Mouse (Mus musculus): ENCODE results near the gene Loxl3. TPM values are rescaled to one million over a fixed set of nuclear protein-coding genes. Genes with fewer than 3 reads are reported as not detected.

Gene Loxl3
- total RNA-seq, 4 experiments from 2014 or later: 1.7 to 2.6 (median 2.0) TPM

DNA sequence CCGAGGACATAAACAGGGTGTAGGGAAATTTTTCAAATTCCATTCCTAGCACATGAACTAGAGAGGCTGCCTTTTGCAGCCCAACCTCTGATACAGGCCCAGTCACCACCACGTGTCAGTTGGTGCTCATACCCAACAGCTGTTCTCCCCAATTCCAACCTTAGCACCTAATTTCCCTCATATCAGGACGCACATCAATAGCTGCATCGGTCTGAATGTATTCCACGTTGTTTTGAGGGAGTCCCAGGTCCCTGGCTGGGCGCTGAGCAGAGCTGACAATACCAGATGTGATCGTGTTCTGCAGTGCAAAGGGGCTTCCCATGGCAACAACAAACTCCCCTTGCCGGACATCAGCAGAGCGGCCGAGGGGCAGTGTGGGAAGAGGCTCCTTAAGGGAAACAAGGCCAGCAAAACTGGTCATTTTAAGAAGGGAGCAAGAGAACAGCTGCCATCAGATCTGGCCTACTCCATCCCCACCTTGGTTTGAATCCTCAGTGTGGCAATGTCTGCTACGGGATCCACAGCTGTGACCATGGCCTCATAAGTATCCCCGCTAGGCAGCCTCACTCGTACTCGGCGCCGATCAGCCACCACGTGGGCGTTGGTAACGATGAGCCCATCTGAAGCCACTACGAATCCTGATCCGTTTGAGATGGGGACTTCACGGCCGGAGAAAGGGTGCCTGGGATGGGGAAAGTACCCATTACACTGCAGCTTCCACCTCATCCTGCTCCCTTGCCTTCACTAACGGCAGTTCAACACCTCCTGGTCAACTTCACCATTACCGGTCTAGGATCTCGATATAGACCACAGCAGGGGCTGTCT, 19.4 kb downstream of the Loxl3 start:
- DNase-seq (ENCODE audit: low spot score): no peak

DNA sequence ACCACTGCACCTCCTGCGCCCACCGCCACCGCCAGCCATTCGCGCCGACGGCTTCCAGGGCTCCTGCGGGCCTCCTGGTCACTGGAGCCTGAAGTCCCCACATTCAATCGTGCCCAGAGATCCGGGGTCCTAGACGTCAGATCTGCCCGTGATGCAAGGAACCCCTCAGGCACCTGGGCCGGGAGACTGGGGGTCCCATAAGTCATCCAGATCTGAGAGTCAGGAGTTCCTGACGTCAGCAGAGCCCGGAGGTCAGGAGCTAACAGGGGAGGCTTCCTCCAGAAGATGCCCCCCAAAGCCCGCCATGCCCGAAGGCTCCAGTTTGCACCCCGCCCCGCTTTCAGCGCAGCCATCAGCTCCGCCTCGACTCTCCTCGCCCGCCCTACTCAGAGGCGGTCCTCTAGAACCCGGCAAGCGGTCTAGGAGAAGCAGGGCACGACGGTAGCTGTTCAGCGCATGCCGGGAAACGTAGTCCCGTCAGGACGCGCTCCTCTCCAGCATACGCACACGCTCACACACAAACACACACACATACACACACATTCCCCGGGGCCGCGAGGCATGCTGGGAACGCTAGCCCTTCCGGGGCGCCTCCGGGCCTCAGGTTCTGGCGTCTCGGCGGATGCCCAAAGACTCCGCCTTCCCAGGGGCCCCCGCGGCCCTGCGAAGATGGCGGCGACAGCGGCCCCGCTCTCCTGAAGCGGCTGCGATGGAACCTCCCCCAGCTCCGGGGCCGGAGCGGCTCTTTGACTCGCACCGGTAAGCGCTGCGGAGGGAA, 20.3 kb downstream of the Loxl3 start, which contains the start of gene Aup1:
Gene Aup1 (plus strand): TSS at position 448 of the 778 bp plus-strand sequence.
- DNase-seq (ENCODE audit: low spot score): peak; percentile 96

DNA sequence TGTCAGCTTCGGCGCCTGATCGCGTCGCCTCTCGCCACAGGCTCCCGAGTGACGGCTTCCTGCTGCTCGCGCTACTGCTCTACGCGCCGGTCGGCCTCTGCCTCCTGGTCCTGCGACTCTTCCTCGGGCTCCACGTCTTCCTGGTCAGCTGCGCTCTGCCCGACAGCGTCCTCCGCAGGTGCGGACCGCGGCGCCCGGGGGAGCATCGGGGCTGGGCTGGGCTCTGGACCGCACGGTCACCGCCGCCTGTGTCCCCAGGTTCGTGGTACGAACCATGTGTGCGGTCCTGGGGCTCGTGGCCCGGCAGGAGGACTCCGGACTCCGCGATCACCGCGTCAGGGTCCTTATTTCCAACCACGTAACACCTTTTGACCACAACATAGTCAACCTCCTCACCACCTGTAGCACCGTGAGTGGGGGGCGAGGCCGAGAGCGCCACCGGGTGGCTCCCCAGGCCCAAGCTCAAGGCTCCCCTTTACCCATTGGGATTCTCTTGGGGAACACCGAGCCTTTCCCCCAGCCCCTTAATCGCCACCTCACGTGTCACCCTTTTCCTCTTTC, 21.0 kb downstream of the Loxl3 start, which contains the start of gene Htra2:
Gene Htra2 (minus strand): TSS at position 403 of the 561 bp plus-strand sequence.
- no peak for DNase-seq (ENCODE audit: low spot score)

DNA sequence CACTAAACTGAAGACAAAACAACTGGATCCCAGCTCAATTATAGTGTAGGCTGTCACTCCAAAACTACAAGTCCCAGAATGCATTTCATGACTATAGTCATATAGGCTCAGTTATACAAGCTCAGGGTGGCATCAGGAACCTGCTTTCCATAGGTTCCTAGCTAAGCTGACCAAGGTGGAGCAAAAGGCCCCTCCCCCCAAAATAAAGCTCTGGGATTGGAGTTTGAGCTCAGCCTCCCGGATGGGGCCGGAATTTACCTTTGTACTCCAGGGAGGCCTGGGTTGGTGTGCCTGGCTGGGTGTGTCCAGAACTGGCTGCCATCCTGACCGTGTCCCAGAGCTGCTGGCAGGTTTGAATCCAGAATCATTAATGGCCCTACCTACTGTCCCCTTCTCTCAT, 23.8 kb downstream of the Loxl3 start, which contains the start of gene Dqx1:
Gene Dqx1 (plus strand): TSS at position 55 of the 400 bp plus-strand sequence.
- no peak for DNase-seq (ENCODE audit: low spot score)

DNA sequence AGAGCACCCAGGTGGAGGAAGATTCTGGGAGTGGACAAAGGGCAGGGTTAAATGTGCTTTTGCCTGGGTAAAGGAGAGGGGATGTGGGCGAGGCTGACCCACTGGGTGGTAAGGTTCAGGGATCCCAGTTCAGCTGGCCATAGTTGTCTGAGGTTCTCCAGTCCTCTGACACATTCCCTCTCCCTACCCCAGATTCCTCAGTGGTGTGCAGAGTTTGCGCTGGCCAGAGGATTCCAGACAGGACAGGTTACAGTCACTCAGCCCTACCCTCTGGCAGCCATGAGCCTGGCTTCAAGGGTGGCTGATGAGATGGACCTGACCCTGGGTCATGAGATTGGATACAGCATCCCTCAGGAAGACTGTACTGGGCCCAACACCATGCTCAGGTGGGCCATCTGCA, 24.8 kb downstream of the Loxl3 start:
- DNase-seq (ENCODE audit: low spot score): no peak

GRCm38 (mm10) chr6:83065995-83066394, 32.0 kb downstream of the Loxl3 start:
- DNase-seq (ENCODE audit: low spot score): no peak

GRCm38 (mm10) chr6:83066441-83066840, 32.5 kb downstream of the Loxl3 start:
- DNase-seq (ENCODE audit: low spot score): no peak

- no peak for DNase-seq (ENCODE audit: low spot score)
Measured at GRCm38 (mm10) chr6:83068221-83068620, 34.2 kb downstream of the Loxl3 start.

DNA sequence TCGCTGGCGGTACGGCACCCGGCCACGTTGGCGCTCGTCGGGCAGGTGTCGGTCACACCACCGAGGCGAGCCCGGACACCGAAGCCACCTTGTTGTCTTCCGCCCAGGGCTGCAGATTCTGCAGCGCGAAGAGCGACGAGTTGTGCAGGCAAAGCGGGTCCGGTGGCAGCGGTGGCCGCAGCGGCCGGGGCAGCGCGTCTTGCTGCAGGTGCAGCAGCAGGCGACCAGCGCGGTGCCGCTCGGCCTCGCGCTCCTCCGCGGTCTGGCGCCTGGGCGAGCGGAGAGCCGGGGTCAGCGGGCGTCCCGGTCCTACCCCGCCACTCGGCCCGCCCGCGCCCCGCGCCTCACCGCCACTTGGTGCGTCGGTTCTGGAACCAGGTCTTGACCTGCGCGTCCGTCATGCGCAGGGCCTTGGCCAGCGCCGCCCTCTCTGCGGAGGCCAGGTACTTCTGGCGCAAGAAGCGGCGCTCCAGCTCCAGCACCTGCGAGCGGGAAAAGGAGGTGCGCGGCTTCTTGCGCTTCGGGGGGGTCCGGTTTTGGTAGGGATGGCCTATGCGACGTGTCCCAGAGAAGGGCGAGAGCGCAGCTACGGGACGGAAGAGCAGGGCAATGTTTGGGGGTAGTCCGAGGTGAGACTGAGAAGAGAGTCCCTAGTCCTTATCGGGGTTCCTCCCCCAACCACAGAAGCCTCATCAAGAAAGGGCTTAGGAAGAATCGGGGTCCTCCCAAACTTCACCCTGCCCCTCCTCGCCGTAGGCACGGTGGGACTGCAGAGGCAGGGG, 34.9 kb downstream of the Loxl3 start:
- DNase-seq (ENCODE audit: low spot score): no peak

DNA sequence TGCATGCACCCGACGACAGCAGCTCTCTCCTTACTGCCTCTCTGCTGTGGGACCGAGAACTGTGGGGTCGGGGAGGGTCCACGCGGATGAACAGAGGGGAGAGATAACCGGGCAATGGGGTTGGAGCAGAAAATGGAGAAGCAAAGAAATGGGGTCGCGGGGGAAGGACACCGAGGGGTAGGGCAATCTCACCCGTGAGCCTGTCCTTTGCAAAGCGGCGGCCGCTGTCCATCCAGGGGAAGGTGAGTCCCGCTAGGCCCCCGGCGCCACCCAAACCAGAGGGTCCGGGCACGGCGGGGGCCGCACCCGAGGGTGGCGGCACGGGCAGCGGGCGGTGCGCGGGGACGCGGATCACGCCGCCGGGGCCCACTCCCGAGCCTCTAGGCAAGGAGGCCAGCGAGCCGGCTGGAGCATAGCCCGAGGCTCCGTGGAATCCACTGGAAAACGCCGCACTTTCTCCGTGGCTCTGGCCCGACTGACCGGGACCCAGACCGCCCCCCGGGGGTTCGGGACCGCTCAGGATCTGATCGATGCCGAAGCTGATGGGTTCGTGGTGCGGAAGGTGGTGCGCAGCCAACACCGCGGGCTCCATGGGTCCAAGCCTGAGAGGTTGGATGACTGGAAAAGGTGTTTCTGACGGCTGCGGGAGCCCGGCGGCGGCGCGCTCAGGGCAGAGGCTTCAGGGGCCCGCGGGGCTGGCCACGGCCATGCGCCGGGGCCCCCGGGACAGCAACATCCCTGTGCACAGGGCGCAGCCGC, 35.7 kb downstream of the Loxl3 start:
- DNase-seq (ENCODE audit: low spot score): no peak

- no peak for DNase-seq (ENCODE audit: low spot score)
Measured at GRCm38 (mm10) chr6:83070247-83070310, 36.1 kb downstream of the Loxl3 start, which contains the start of gene Tlx2. Gene Tlx2 (minus strand): TSS chr6:83070293.

- DNase-seq (ENCODE audit: low spot score): peak; percentile 19
Measured at GRCm38 (mm10) chr6:83070311-83071219, 36.6 kb downstream of the Loxl3 start.

DNA sequence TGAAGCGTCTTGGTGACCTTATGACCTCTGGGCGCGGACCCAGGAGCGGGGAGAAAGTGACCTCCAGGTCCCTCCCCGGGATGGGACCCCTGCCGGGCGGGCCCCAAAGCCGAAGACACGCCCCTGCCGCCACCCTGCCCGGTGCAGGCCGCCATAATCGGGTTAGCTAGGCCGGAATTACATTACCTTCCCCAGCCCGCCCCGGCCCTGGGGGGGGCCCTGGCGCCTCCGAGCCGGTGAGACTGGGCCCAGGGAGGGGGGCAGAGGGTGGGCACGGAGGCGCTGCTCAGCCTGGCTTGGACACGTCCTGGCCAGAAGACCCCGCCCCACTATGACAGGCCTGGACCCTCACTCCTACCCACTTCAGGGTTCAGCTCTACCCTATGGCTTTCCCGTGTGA, 37.2 kb downstream of the Loxl3 start:
- no peak for DNase-seq (ENCODE audit: low spot score)

DNA sequence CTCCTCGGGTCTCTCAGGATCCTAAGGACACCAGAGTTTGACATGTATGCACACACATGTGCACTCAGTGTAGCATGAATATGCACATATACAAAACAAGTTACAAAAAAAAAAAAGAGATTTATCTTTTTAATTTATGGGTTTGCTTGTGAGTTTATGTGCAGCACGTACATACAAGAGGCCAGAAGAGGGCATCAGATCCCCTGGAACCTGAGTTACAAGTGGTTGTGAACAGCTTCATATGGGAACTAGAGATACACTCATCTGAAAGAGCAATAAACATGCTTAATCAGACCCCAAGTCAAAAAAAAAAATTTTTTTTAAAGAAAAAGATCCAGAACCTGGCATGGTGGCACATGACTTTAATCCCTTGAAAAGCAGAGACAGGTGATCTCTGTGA, 41.0 kb downstream of the Loxl3 start:
- DNase-seq (ENCODE audit: low spot score): no peak

- DNase-seq (ENCODE audit: low spot score): peak; percentile 23
Measured at GRCm38 (mm10) chr6:83077630-83078323, 43.8 kb downstream of the Loxl3 start, which contains the start of gene Pcgf1. Gene Pcgf1 (plus strand): TSS chr6:83077869.

DNA sequence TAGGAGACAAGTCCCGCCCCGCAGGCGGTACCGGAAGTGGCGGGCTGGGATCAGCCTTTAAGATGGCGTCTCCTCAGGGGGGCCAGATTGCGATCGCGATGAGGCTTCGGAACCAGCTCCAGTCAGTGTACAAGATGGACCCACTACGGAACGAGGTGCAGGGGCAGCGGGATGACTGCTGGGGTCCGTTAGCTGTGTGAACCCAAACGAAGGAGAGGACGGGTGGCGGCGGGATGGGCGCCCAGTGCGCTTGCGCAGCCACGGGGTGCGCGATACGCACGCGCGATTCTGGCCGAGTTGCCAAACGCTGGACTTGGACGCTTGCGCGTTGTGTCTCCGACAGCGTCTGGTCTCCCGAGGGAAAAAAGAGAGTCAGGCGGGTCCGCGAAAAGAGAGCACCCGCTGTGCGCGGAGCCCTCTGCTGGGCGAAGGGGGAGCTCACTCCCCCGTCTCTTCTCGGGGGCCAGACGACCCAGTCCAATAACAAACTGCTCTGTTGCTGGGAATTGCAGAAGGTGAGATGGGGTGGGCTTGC, 44.4 kb downstream of the Loxl3 start:
- peak; percentile 99 for DNase-seq (ENCODE audit: low spot score)

- no peak for DNase-seq (ENCODE audit: low spot score)
Measured at GRCm38 (mm10) chr6:83080210-83080609, 46.2 kb downstream of the Loxl3 start.

DNA sequence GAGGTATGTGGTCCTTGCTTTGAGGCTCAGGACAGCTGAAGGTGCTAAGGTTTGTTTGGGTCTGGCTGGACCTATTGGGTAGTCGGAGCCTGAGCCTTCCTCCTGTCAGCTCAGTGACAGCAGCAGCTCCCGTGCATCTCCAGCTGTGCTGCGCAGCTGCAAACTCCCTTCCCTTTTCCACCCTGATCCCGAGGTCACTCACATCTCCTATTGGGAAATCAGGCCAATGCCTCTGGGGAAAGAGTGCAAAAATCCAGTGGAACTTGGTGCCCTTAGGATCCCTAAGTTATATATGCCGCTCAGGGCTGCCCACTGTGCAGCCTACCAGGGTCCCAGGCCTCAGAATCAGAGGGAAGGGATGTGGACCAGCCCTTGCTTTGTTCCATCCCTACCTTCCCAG, 49.5 kb downstream of the Loxl3 start:
- no peak for DNase-seq (ENCODE audit: low spot score)

GRCm38 (mm10) chr6:83084477-83084876, 50.5 kb downstream of the Loxl3 start:
- no peak for DNase-seq (ENCODE audit: low spot score)
